Mouse (Mus musculus): ENCODE data around the gene Myrip. TPM values are rescaled to one million over a fixed set of nuclear protein-coding genes. Genes with fewer than 3 reads are reported as not detected.

The Myrip gene
- polyA plus RNA-seq, 1 experiment from 2014 or later, result 0.27 TPM

GRCm38 (mm10) chr9:120438350-120438749 lies 137.0 kb downstream of the Myrip start:
- 0 out of 2 replicates have a peak, but pooled peaks cover 7% of the 10 kb centered on the region for H3K9me3 ChIP-seq
- no peak overlapping the region for H3K27ac ChIP-seq (replicated peaks)
- H3K36me3 ChIP-seq (replicated peaks), result no peaks in the 10 kb centered on the region
- 92% methylated on average over 1 of the region's 1 CpGs for WGBS
- no peak for DNase-seq (ENCODE audit: low spot score)
- 0 out of 2 replicates have a peak, but pooled peaks cover 4% of the 10 kb centered on the region for H3K4me1 ChIP-seq
- H3K4me3 ChIP-seq, result no peak overlapping the region
- H3K27me3 ChIP-seq (replicated peaks; ENCODE audit: low read depth, poor library complexity, severe bottlenecking), result no peaks in the 10 kb centered on the region

GRCm38 (mm10) chr9:120438781-120439180 lies 137.5 kb downstream of the Myrip start:
- DNase-seq (ENCODE audit: low spot score), result no peak
- H3K9me3 ChIP-seq, result 0 out of 2 replicates have a peak, but pooled peaks cover 7% of the 10 kb centered on the region
- WGBS, result 74% methylated on average over 1 of the region's 1 CpGs
- H3K4me1 ChIP-seq, result 0 out of 2 replicates have a peak, but pooled peaks cover 4% of the 10 kb centered on the region
- no peak overlapping the region for H3K27ac ChIP-seq (replicated peaks)
- no peak overlapping the region for H3K4me3 ChIP-seq
- H3K27me3 ChIP-seq (replicated peaks; ENCODE audit: low read depth, poor library complexity, severe bottlenecking), result no peaks in the 10 kb centered on the region
- no peaks in the 10 kb centered on the region for H3K36me3 ChIP-seq (replicated peaks)

GRCm38 (mm10) chr9:120444642-120445041 lies 143.3 kb downstream of the Myrip start:
- WGBS, result 87% methylated on average over 9 of the region's 9 CpGs
- Histone ChIP-seq H3K4me1 (0 out of 2 replicates have a peak, but pooled peaks cover under 1% of the 10 kb centered on the region), H3K27me3 (replicated peaks; ENCODE audit: low read depth, poor library complexity, severe bottlenecking) (no peaks in the 10 kb centered on the region), H3K4me3 (no peak overlapping the region), H3K36me3 (replicated peaks) (no peaks in the 10 kb centered on the region), H3K27ac (replicated peaks) (no peak overlapping the region), H3K9me3 (0 out of 2 replicates have a peak, but pooled peaks cover 7% of the 10 kb centered on the region)
- no peak for DNase-seq (ENCODE audit: low spot score)

GRCm38 (mm10) chr9:120449696-120450329 lies 148.5 kb downstream of the Myrip start:
- H3K36me3 ChIP-seq (replicated peaks), result no peaks in the 10 kb centered on the region
- H3K4me1 ChIP-seq, result peaks cover 8% of the 10 kb centered on the region; the same call in 1 of the 2 replicates
- H3K4me3 ChIP-seq, result no peak overlapping the region
- 78% methylated on average over 6 of the region's 6 CpGs for WGBS
- H3K9me3 ChIP-seq, result no peaks in the 10 kb centered on the region
- no peak for DNase-seq (ENCODE audit: low spot score)
- no peaks in the 10 kb centered on the region for H3K27me3 ChIP-seq (replicated peaks; ENCODE audit: low read depth, poor library complexity, severe bottlenecking)
- no peak overlapping the region for H3K27ac ChIP-seq (replicated peaks)

GRCm38 (mm10) chr9:120455768-120456655 lies 154.7 kb downstream of the Myrip start:
- peak; percentile 73 for DNase-seq (ENCODE audit: low spot score)
- Histone ChIP-seq H3K36me3 (replicated peaks) (no peaks in the 10 kb centered on the region), H3K27me3 (replicated peaks; ENCODE audit: low read depth, poor library complexity, severe bottlenecking) (no peaks in the 10 kb centered on the region), H3K4me1 (peaks cover 23% of the 10 kb centered on the region), H3K27ac (replicated peaks) (peak overlapping the region; percentile 86), H3K9me3 (no peaks in the 10 kb centered on the region), H3K4me3 (0 out of 2 replicates have a peak overlapping the region, but pooled peaks have one; percentile 23)
- WGBS, result 12% methylated on average over 9 of the region's 9 CpGs

- DNase-seq (ENCODE audit: low spot score), result no peak
- Histone ChIP-seq H3K27ac (replicated peaks) (no peak overlapping the region), H3K4me3 (no peak overlapping the region), H3K4me1 (peaks cover 6% of the 10 kb centered on the region), H3K36me3 (replicated peaks) (no peaks in the 10 kb centered on the region), H3K27me3 (replicated peaks; ENCODE audit: low read depth, poor library complexity, severe bottlenecking) (no peaks in the 10 kb centered on the region), H3K9me3 (no peaks in the 10 kb centered on the region)
- WGBS, result 95% methylated on average over 1 of the region's 1 CpGs
Measured at GRCm38 (mm10) chr9:120470431-120470830, 169.1 kb downstream of the Myrip start.

- H3K27ac ChIP-seq (replicated peaks), result no peak overlapping the region
- no peaks in the 10 kb centered on the region for H3K27me3 ChIP-seq (replicated peaks; ENCODE audit: low read depth, poor library complexity, severe bottlenecking)
- DNase-seq (ENCODE audit: low spot score), result no peak
- H3K4me1 ChIP-seq, result 0 out of 2 replicates have a peak, but pooled peaks cover 4% of the 10 kb centered on the region
- H3K4me3 ChIP-seq, result no peak overlapping the region
- H3K9me3 ChIP-seq, result no peaks in the 10 kb centered on the region
- no peaks in the 10 kb centered on the region for H3K36me3 ChIP-seq (replicated peaks)
- WGBS, result 81% methylated on average over 3 of the region's 3 CpGs
Measured at GRCm38 (mm10) chr9:120481644-120482043, 180.3 kb downstream of the Myrip start.

GRCm38 (mm10) chr9:120482382-120482781 lies 181.1 kb downstream of the Myrip start:
- 93% methylated on average over 4 of the region's 4 CpGs for whole genome bisulfite sequencing
- H3K9me3 ChIP-seq, result no peaks in the 10 kb centered on the region
- H3K27ac ChIP-seq (replicated peaks), result no peak overlapping the region
- H3K4me1 ChIP-seq, result 0 out of 2 replicates have a peak, but pooled peaks cover 4% of the 10 kb centered on the region
- DNase-seq (ENCODE audit: low spot score), result no peak
- no peak overlapping the region for H3K4me3 ChIP-seq
- H3K36me3 ChIP-seq (replicated peaks), result no peaks in the 10 kb centered on the region
- no peaks in the 10 kb centered on the region for H3K27me3 ChIP-seq (replicated peaks; ENCODE audit: low read depth, poor library complexity, severe bottlenecking)

GRCm38 (mm10) chr9:120483101-120483500 lies 181.8 kb downstream of the Myrip start:
- H3K9me3 ChIP-seq, result no peaks in the 10 kb centered on the region
- H3K27ac ChIP-seq (replicated peaks), result no peak overlapping the region
- no peak for DNase-seq (ENCODE audit: low spot score)
- 0 out of 2 replicates have a peak, but pooled peaks cover 3% of the 10 kb centered on the region for H3K4me1 ChIP-seq
- WGBS, result 79% methylated on average over 8 of the region's 8 CpGs
- no peaks in the 10 kb centered on the region for H3K36me3 ChIP-seq (replicated peaks)
- H3K27me3 ChIP-seq (replicated peaks; ENCODE audit: low read depth, poor library complexity, severe bottlenecking), result no peaks in the 10 kb centered on the region
- H3K4me3 ChIP-seq, result no peak overlapping the region

GRCm38 (mm10) chr9:120487076-120487475 lies 185.8 kb downstream of the Myrip start:
- Histone ChIP-seq H3K27ac (replicated peaks) (no peak overlapping the region), H3K36me3 (replicated peaks) (no peaks in the 10 kb centered on the region), H3K4me3 (no peak overlapping the region), H3K4me1 (peaks cover 4% of the 10 kb centered on the region; the same call in 1 of the 2 replicates), H3K9me3 (no peaks in the 10 kb centered on the region), H3K27me3 (replicated peaks; ENCODE audit: low read depth, poor library complexity, severe bottlenecking) (no peaks in the 10 kb centered on the region)
- no peak for DNase-seq (ENCODE audit: low spot score)
- WGBS, result 88% methylated on average over 8 of the region's 8 CpGs

- WGBS, result 83% methylated on average over 3 of the region's 3 CpGs
- Histone ChIP-seq H3K36me3 (replicated peaks) (peaks cover 26% of the 10 kb centered on the region), H3K9me3 (no peaks in the 10 kb centered on the region), H3K27ac (replicated peaks) (peak overlapping the region; percentile 97; the same call in 1 of the 2 replicates), H3K4me3 (peak overlapping the region; percentile 98), H3K4me1 (peaks cover 20% of the 10 kb centered on the region), H3K27me3 (replicated peaks; ENCODE audit: low read depth, poor library complexity, severe bottlenecking) (no peaks in the 10 kb centered on the region)
- no peak for DNase-seq (ENCODE audit: low spot score)
Measured at GRCm38 (mm10) chr9:120491509-120491908, 190.2 kb downstream of the Myrip start.

GRCm38 (mm10) chr9:120492010-120492399 lies 190.7 kb downstream of the Myrip start, which contains the start of gene Eif1b:
Gene Eif1b (plus strand): TSS chr9:120492232.
- Histone ChIP-seq H3K27ac (replicated peaks) (peak within 1 kb of the TSS; percentile 97), H3K27me3 (replicated peaks; ENCODE audit: low read depth, poor library complexity, severe bottlenecking) (no peaks in the 10 kb centered on the region), H3K36me3 (replicated peaks) (peaks cover 29% of the 10 kb centered on the region), H3K4me1 (peaks cover 20% of the 10 kb centered on the region), H3K9me3 (no peaks in the 10 kb centered on the region), H3K4me3 (peak within 1 kb of the TSS; percentile 98)
- no peak for DNase-seq (ENCODE audit: low spot score)
- 4% methylated on average over 19 of the region's 19 CpGs for WGBS

Measured in embryonic facial prominence, embryonic 10.5 days (tissue).